Mouse (Mus musculus) erythroid progenitor cell, adult 5-6 weeks (primary cell): ENCODE measurements at regions not wholly inside any gene's neighbourhood (a gene's known extent, or its start where the extent isn't known, plus 50 kb on each side); places are given as distances from the start of the nearest gene placed in this dataset.
A peak's percentile ranks its signal among the peaks of the same experiment; 100 is the strongest.

ENCODE experiments used
- ATAC-seq: replicated peaks from 2 replicates; pipeline ENCODE4 v1.8.0; 2016; ENCODE audit warnings: moderate number of reproducible peaks, mild to moderate bottlenecking, moderate TSS enrichment, inconsistent platforms; ENCODE audit not compliant: poor library complexity, low FRiP score, severe bottlenecking

GRCm38 (mm10) chrX:145672776-145673175, 167.8 kb upstream of the Amot start:
- ATAC-seq, result no peak

GRCm38 (mm10) chrX:145651647-145652046, 146.7 kb upstream of the Amot start:
- no peak for ATAC-seq

- no peak for ATAC-seq
These were observed 114.7 kb upstream of the Amot start for GRCm38 (mm10) chrX:145619649-145620048.

GRCm38 (mm10) chrX:145602085-145602484, 97.1 kb upstream of the Amot start:
- ATAC-seq, result peak; percentile 70; the same call in 1 of the 2 replicates

GRCm38 (mm10) chrX:145590733-145591132, 85.8 kb upstream of the Amot start:
- no peak for ATAC-seq

- no peak for ATAC-seq
These were observed 62.5 kb upstream of the Amot start for GRCm38 (mm10) chrX:145567528-145567927.

- ATAC-seq, result no peak
These were observed 62.1 kb upstream of the Amot start for GRCm38 (mm10) chrX:145567073-145567472.

- no peak for ATAC-seq
These were observed 53.9 kb upstream of the Amot start for GRCm38 (mm10) chrX:145558881-145559280.
